Mouse (Mus musculus): Measurements from ENCODE around the gene Rfc1.
"Not testable (repeated sequence)": the region's sequence is repeated elsewhere in the genome, so short reads cannot be mapped to it uniquely, and the experiment has no call there.

Rfc1 gene

DNA sequence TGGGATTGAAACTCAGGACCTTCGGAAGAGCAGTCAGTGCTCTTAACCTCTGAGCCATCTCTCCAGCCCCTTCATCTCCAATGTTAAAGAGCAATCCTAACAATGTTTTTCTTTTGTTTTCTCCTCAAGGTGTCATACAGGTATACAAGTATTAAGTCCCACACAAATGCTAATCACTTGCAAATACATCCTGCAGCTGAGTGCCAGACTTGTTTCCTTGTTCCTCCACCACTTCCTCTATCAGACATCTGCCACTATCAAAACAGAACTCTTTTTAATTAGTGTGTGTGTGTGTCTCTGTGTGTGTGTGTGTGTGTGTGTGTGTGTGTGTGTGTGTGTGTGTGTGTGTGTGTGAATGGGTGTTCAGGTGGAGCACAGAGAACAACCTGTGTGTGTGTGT is 35.8 kb downstream of the Rfc1 start:
- DNase-seq (ENCODE audit: low spot score): not testable (repeated sequence)

DNA sequence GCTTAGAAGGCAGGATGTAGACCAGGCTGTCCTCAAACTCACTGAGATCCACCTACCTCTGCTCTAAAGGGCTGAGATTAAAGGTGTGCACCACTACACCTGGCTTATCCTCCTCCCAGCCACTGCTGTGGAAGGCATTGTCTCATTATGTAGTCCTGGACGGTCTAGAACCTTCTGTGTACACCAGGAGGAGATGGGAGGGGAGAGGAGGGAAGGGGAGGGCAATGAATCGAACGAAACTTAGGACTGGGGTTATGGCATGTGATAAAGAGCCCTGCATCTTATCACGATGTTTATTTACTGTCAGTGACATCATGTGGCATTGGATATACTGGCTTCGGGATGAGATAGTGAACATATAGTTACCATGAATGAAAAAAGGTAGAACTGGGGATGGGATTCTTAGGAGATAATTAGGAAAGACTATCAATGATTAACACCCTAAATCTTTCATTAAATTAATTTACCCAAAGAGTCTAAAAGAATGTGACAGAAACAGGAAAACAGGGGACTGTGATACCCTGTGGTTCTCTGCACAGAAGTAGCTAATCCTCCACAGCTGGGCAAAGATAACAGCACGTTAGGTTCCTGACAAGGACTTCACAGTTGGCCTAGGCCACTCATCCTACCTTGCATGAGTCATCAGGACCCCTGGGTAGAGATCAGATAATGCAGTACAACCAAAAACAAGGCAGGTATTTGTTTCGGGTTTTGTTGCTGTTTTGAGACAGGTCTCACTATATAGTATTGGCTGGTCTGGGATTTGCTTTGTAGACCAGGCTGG is 37.1 kb downstream of the Rfc1 start:
- no peak for DNase-seq (ENCODE audit: low spot score)

DNA sequence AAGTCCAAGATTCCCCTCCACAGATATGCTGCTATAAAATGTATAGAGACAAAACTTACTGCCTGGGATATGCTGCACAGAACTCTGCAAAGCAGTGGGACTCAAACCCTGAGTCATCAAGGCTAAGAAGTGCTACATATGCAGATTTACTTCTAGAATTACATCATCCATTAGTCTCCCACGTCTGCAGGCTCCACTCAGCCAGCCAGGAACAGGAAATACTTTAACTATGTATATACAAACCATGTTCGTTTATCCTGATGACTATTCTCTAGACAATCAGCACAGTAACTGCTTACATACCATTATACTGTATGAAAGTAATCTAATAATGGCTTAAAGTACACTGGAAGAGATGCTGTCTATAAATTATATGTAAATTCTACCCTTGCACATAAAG is 41.2 kb downstream of the Rfc1 start:
- no peak for DNase-seq (ENCODE audit: low spot score)

DNA sequence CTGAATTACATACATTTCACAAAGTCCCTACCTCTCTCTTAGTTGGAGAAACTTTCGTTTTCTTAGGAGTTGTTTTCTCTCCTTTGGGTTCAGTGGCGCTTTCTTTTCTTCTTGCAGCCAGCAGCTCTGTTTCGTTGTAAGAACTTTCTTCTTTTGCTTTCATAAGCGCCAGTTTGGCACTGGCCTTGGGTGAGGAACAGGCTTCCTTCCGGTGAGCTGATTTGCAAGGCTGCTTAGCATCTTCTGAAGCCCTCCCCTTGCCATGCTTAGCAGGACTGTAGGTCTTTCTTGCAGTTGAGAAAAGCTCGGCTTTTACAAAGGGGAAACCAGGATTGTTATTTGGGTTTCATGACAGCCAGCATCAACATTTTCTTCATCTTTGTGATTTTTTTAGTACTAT is 41.8 kb downstream of the Rfc1 start:
- no peak for DNase-seq (ENCODE audit: low spot score)

- not testable (repeated sequence) for DNase-seq (ENCODE audit: low spot score)
Measured at GRCm38 (mm10) chr5:65289009-65289408, 46.5 kb downstream of the Rfc1 start.

- DNase-seq (ENCODE audit: low spot score): no peak
Measured at GRCm38 (mm10) chr5:65287751-65288701, 47.4 kb downstream of the Rfc1 start.

GRCm38 (mm10) chr5:65284171-65284570 is 51.3 kb downstream of the Rfc1 start:
- DNase-seq (ENCODE audit: low spot score): no peak

DNA sequence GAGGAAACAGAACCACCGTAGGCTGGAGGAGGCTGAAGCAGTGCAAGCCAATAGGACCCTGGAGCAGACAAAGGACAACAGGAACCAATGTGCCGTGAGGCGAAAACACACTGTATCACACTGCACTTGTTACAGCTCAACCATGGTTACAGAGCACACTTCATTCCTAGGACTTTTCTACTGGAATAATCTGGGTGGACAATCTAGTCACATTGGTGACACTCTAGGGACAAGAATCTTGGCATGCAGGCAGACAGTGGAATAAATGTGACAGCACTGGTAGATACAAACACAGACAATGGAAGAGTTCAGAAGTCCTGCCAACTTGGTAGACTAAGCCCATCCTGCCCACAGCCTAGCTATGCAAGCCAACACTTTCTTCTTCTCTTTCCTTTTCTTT is 54.3 kb downstream of the Rfc1 start:
- DNase-seq (ENCODE audit: low spot score): no peak

- no peak for DNase-seq (ENCODE audit: low spot score)
Measured at GRCm38 (mm10) chr5:65279133-65279651, 56.3 kb downstream of the Rfc1 start.

DNA sequence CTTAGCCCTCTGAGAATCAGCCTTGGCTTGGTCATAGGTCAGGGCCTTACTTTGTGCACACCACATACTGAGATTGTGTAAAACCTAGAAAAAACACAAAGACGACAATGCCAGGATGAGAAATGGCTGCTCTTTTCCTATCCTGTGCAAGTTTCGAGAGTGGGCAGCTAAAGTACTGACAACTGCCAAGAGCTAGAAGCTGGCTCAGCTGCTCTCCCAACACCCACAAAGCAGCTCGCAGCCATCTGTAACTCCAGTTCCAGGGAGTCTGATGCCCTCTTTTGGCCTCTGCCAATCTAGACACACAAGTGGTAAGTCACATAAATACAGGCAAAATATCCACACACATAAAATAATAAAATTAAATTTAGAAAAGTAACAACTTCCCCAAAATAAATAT is 61.5 kb downstream of the Rfc1 start:
- no peak for DNase-seq (ENCODE audit: low spot score)

- DNase-seq (ENCODE audit: low spot score): no peak
Measured at GRCm38 (mm10) chr5:65257910-65258505, 77.5 kb downstream of the Rfc1 start.

DNA sequence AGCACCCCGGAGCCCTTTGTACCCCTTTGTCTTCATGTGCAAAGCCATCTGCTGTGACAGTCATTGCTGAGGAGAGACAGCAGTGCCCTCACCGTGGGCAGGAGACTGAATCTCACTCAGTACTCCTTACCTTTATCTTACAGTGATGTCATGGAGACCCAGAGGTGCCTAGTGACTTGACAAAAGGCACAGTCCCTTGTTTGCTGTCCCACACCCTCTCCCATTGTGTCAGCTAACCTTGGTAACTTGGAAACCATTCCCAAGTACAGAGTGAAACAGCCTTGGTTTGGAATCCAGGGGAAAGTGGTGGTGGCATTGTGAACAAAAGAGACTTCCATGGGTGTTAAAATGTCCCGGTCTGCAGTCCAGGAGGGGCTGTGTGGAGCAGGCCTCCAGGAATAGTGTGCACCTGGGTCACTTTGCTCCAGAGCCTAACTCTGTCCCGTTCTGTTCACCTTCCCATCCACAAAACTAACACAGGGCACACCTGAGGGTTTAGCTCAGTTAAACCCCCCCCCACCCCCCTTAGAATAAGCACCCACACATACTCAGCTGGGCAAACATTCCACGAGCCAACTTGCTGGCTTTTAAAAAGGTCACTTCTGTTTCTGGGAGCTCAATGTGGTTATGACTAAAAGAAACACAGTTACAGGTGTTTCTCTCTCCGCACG is 85.2 kb downstream of the Rfc1 start:
- no peak for DNase-seq (ENCODE audit: low spot score)

DNA sequence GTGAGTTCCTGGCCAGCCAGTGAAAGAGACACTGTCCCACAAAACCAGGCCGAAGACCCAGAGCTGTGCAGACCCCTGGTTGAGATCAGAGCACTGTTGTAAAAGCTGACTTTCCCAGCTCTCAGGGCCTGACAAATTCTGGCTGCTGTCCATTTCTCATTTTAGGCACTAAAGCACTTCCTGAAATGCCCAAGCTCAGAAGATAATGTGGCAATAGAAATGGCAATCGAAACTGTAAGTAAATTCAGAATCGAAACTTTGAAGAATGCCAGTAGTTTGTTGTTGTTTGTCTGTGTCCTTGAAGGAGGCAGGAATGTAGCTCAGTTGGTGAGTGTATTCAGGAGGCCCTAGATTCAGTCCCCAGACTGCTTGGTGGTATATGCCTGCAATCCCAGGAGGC is 88.2 kb downstream of the Rfc1 start:
- no peak for DNase-seq (ENCODE audit: low spot score)

- no peak for DNase-seq (ENCODE audit: low spot score)
Measured at GRCm38 (mm10) chr5:65242740-65243139, 92.7 kb downstream of the Rfc1 start.

DNA sequence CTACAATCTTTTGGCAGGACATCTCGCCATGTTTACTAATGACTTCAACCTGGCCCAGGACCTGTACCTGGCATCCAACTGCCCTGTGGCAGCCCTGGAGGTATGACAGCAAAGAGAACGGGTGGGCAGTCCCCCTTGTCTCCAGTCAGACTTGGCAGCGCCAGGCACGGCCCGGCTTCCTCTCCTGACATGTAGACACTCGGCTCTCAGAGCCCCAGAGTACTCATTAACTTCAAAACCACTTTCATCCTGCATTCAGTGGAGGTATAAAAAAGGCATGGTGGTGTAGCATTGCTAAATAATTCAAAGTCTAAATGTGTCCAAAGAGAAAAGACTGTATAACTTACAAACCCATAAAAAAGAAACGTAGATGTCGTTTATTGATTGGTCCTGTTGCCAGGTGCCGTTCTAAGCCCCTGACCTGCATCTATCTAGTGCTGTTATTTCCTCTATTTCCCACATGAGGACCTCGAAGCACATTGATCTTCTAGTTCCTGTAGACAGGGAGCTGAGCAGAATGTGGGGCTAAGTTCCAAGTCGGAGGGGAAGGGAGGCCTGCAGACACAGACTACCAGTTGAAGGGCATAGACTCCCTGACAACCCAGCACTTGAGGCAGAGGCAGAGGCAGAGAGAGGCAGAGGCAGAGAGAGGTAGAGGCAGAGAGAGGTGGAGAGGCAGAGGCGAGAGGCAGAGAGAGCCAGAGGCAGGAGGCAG is 104.0 kb downstream of the Rfc1 start:
- DNase-seq (ENCODE audit: low spot score): no peak

DNA sequence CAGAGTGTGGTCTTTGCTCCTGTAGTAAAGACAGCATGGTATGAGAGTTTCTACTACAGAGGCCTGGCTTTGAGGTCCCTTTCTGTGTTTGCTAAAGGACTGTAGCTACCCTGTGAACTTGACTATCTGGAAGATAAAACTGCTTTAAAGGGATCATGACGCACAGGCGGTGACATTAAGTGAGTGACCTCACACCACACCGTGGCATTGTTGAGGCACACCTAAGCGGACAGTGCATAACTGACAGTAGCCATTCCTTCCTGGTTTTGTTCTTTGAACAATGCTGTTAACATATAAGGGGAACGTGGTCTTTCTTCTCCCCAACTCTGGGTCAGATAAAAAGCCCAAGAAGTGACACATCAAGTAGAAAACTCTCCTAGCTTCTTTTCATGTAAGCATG is 111.4 kb downstream of the Rfc1 start:
- DNase-seq (ENCODE audit: low spot score): no peak

DNA sequence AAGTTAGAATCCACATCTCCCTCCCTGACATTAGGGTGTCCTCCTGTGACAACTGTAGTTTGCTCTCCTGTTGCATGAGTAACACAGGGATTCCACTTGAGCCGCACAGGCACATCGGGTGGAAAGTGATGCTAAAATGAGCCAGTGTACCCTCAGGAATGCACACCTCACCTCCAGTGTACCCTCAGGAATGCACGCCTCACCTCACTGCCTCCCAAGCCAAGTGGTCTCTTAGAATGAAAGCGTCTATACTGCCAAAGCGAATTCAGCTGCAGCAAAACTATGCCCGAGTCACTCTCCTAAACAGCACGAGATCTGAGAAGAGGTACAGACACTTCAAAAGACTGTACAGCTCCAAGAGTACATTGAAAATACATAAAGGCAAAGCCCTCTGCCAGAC is 114.4 kb downstream of the Rfc1 start:
- no peak for DNase-seq (ENCODE audit: low spot score)

DNA sequence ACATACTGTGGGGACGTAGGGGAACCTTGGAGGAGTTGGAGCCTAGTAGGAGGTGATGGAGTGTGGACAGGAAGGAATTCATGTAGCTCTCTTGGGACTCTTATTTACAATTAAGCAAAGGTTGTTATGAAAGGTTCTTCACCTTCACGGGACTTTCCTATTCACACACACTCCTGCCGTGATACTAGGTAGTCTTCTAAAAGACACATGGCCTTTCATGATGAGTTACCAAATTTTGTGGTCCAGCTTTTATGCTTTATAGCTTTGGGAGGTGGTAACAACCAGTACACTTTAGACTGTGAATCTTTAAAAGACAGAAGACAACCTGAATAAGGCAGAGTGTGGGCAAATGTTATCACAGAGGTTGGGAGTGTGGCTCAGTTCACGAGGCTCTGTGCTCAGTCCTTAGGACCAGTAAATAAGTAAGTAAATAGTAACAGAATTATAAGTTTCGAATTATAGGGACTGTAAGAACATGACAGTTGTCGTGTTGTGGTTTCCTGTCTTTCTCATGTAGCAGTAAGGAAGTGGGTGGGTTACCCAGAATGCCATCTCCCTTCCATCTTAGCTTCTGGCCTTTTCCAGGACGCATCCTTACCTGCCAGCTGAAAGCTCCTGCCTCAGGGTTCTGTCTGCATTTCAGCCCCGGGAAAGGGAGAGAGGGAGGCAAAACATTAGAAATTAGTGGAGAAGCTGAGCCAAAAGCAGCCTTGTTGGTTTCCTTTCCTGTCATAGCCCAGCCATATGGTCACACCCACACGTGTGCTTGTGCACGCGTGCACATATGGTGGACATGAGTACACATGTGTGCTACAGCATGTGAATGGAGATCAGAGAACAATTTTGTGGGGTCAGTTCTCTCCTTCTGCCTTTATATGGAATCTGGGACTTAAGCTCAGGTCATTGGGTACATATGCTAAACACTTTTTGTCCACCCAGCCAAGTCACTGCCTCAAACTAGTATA is 117.9 kb downstream of the Rfc1 start:
- DNase-seq (ENCODE audit: low spot score): no peak

GRCm38 (mm10) chr5:65213321-65213720 is 122.1 kb downstream of the Rfc1 start:
- no peak for DNase-seq (ENCODE audit: low spot score)
